In the genomic region with DNA sequence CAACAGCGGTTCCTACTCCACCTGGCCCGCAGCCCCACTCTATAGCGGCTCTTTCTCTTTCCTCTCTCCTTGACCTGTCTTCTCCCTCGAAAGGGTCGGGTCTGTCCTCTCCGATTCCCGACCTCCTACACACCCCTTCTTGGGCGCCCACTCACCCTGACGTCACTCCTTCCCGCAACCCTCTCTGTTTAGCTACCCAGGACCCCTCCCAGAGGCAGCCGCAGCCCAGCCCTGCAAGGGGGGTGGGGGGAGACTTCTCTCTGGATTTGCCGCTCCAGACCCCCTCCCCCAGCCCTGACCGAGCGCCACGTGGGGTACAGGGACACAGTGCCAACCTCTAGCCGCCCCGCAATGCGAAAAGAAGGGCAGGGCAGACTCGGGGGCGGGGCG, we compare ENCODE assay signal across 7 mouse cellular contexts. TPM values are rescaled to one million over a fixed set of nuclear protein-coding genes. Genes with fewer than 3 reads are reported as not detected.
DNase-seq lines count a peak whose midpoint lies in the region; ATAC-seq and TF ChIP-seq lines count a peak whose summit lies in the region.

A gene (minus strand): TSS at position 180 of the 390 bp plus-strand sequence.

- TF ChIP-seq CTCF in liver, postnatal 0 days (IDR thresholded peaks at IDR 0.05; ENCODE audit: low read depth), result no peak

- peak within 1 kb of the TSS; percentile 99 for H3K4me2 ChIP-seq in lung, embryonic 16.5 days (ENCODE audit: low read depth, low read length)
- H3K4me2 ChIP-seq in forebrain, embryonic 11.5 days (ENCODE audit: low read depth, low read length, severe bottlenecking), result peak within 1 kb of the TSS; percentile 92
- H3K4me2 ChIP-seq in intestine, embryonic 16.5 days (ENCODE audit: low read depth, low read length), result peak within 1 kb of the TSS; percentile 100
- peak within 1 kb of the TSS; percentile 81 for H3K4me2 ChIP-seq in liver, postnatal 0 days (ENCODE audit: low read depth, low read length)

- DNase-seq in lung, postnatal 14 days, result no peak
- no peak for DNase-seq in forebrain, embryonic 11.5 days (ENCODE audit: low spot score)
- DNase-seq in liver, postnatal 0 days, result no peak
- no peak for DNase-seq in urinary bladder, postnatal 4 days (ENCODE audit: low spot score in 2 of 2)
- DNase-seq in urinary bladder, postnatal 36 days (ENCODE audit: low spot score in 2 of 2), result no peak

- H3K9me3 ChIP-seq in lung, embryonic 16.5 days (ENCODE audit: control insufficient read depth, low read length), result no peaks in the 10 kb centered on the region
- no peaks in the 10 kb centered on the region for H3K9me3 ChIP-seq in forebrain, embryonic 11.5 days (ENCODE audit: control insufficient read depth, low read length)
- H3K9me3 ChIP-seq in intestine, embryonic 16.5 days (ENCODE audit: control insufficient read depth, low read length), result no peaks in the 10 kb centered on the region
- H3K9me3 ChIP-seq in liver, postnatal 0 days (ENCODE audit: low read length), result no peaks in the 10 kb centered on the region

- no peaks in the 10 kb centered on the region for H3K36me3 ChIP-seq in lung, embryonic 16.5 days (ENCODE audit: control insufficient read depth, insufficient read depth, low read length)
- H3K36me3 ChIP-seq in forebrain, embryonic 11.5 days (ENCODE audit: control insufficient read depth, insufficient read depth, low read length), result peaks cover 3% of the 10 kb centered on the region; the same call in 1 of the 2 replicates
- H3K36me3 ChIP-seq in intestine, embryonic 16.5 days (ENCODE audit: control insufficient read depth, insufficient read depth, low read length), result no peaks in the 10 kb centered on the region
- H3K36me3 ChIP-seq in liver, postnatal 0 days (replicated peaks; ENCODE audit: insufficient read depth, low read length), result 0 out of 2 replicates have a peak, but pooled peaks cover 3% of the 10 kb centered on the region

- whole genome bisulfite sequencing in lung, embryonic 16.5 days, result 2% methylated on average over 21 of the region's 21 CpGs
- WGBS in forebrain, embryonic 11.5 days, result 0% methylated on average over 21 of the region's 21 CpGs
- WGBS in intestine, embryonic 16.5 days, result 2% methylated on average over 21 of the region's 21 CpGs
- 2% methylated on average over 19 of the region's 21 CpGs for WGBS in liver, postnatal 0 days (ENCODE audit: insufficient replicate concordance)

- no peak within 1 kb of the TSS for H3K27ac ChIP-seq in lung, embryonic 16.5 days (ENCODE audit: low read length)
- 0 out of 2 replicates have a peak within 1 kb of the TSS, but pooled peaks have one; percentile 0 for H3K27ac ChIP-seq in forebrain, embryonic 11.5 days (ENCODE audit: low read depth, low read length)
- H3K27ac ChIP-seq in intestine, embryonic 16.5 days (ENCODE audit: low read length), result no peak within 1 kb of the TSS
- no peak within 1 kb of the TSS for H3K27ac ChIP-seq in liver, postnatal 0 days (ENCODE audit: low read depth)

- H3K27me3 ChIP-seq in lung, embryonic 16.5 days (ENCODE audit: control insufficient read depth, insufficient read depth, low read depth, low read length), result peaks cover 18% of the 10 kb centered on the region
- H3K27me3 ChIP-seq in forebrain, embryonic 11.5 days (ENCODE audit: control insufficient read depth, insufficient read depth, low read length), result peaks cover 20% of the 10 kb centered on the region
- H3K27me3 ChIP-seq in intestine, embryonic 16.5 days (replicated peaks; ENCODE audit: control insufficient read depth, insufficient read depth, low read length), result peaks cover 13% of the 10 kb centered on the region
- peaks cover 31% of the 10 kb centered on the region for H3K27me3 ChIP-seq in liver, postnatal 0 days (ENCODE audit: insufficient read depth, low read length)

- ATAC-seq in lung, embryonic 16.5 days (ENCODE audit: low read depth), result no peak
- peak; percentile 69 for ATAC-seq in forebrain, embryonic 11.5 days (replicated peaks; ENCODE audit: low FRiP score)
- peak; percentile 66 for ATAC-seq in intestine, embryonic 16.5 days
- ATAC-seq in liver, postnatal 0 days, result peak; percentile 50; the same call in 1 of the 2 replicates

- no peak for TF ChIP-seq EP300 in liver, postnatal 0 days (IDR thresholded peaks at IDR 0.05; ENCODE audit: low read depth)

- 0 out of 2 replicates have a peak within 1 kb of the TSS, but pooled peaks have one; percentile 50 for H3K9ac ChIP-seq in lung, embryonic 16.5 days (ENCODE audit: low read length)
- peak within 1 kb of the TSS; percentile 44 for H3K9ac ChIP-seq in forebrain, embryonic 11.5 days (ENCODE audit: low read length)
- peak within 1 kb of the TSS; percentile 27; the same call in 1 of the 2 replicates for H3K9ac ChIP-seq in intestine, embryonic 16.5 days (ENCODE audit: low read depth, low read length)
- no peak within 1 kb of the TSS for H3K9ac ChIP-seq in liver, postnatal 0 days (replicated peaks)

- H3K4me3 ChIP-seq in lung, embryonic 16.5 days (ENCODE audit: low read length), result peak within 1 kb of the TSS; percentile 54
- H3K4me3 ChIP-seq in forebrain, embryonic 11.5 days (ENCODE audit: low read depth, low read length), result peak within 1 kb of the TSS; percentile 38
- peak within 1 kb of the TSS; percentile 58 for H3K4me3 ChIP-seq in intestine, embryonic 16.5 days (ENCODE audit: low read length)
- peak within 1 kb of the TSS; percentile 46 for H3K4me3 ChIP-seq in liver, postnatal 0 days (ENCODE audit: low read depth, low read length)

- no peaks in the 10 kb centered on the region; the same call in 1 of the 2 replicates for H3K4me1 ChIP-seq in lung, embryonic 16.5 days (replicated peaks; ENCODE audit: control insufficient read depth, insufficient read depth, low read length)
- peaks cover 7% of the 10 kb centered on the region; the same call in 1 of the 2 replicates for H3K4me1 ChIP-seq in forebrain, embryonic 11.5 days (replicated peaks; ENCODE audit: control insufficient read depth, insufficient read depth, low read length)
- H3K4me1 ChIP-seq in intestine, embryonic 16.5 days (ENCODE audit: control insufficient read depth, insufficient read depth, low read length), result peaks cover 11% of the 10 kb centered on the region
- H3K4me1 ChIP-seq in liver, postnatal 0 days (ENCODE audit: insufficient read depth), result peaks cover 16% of the 10 kb centered on the region

RNA-seq across cellular contexts. Expression of the gene that starts here (rescaled TPM):
- polyA plus RNA-seq in lung, embryonic 16.5 days (2015; fragmentation: Nextera tagmentation; extraction: Ambion mirVana), result 0.14 and 0.20 TPM in 2 replicates
- 0.25 and 0.40 TPM in 2 replicates for polyA plus RNA-seq in forebrain, embryonic 11.5 days (2014; fragmentation: Nextera tagmentation; extraction: Ambion mirVana)
- polyA plus RNA-seq in intestine, embryonic 16.5 days (2015; fragmentation: Nextera tagmentation; extraction: Ambion mirVana), result 0.31 and 0.56 TPM in 2 replicates
- polyA plus RNA-seq in liver, postnatal 0 days (2015; fragmentation: Nextera tagmentation; extraction: Ambion mirVana), result not detected in 2 replicates

Comparison
In these comparisons a context has a peak if more than half of its experiments do, and no peak if none do; other contexts are left out.
1. Peak in ATAC-seq, H3K4me3 ChIP-seq, H3K27ac ChIP-seq, H3K9ac ChIP-seq and H3K4me2 ChIP-seq in forebrain, embryonic 11.5 days; RNA of the gene not detected or under 1 TPM.
2. Peak in ATAC-seq, H3K4me3 ChIP-seq, H3K9ac ChIP-seq and H3K4me2 ChIP-seq in intestine, embryonic 16.5 days; RNA of the gene not detected or under 1 TPM.
3. Peak in ATAC-seq, H3K4me3 ChIP-seq and H3K4me2 ChIP-seq in liver, postnatal 0 days; RNA of the gene not detected or under 1 TPM.